Mouse (Mus musculus) hindbrain, embryonic 13.5 days (tissue): ENCODE measurements around the gene Foxn3. TPM values are rescaled to one million over a fixed set of nuclear protein-coding genes. Genes with fewer than 3 reads are reported as not detected.

Experiments used
- ATAC-seq: fragments of 200-750 bp; cut with Nextera tagmentation; 2 replicates; pipeline ENCODE4 v1.8.0; 2017; ENCODE audit warnings: moderate TSS enrichment; ENCODE audit not compliant: low FRiP score
- H3K27ac ChIP-seq: fragments of 300-500 bp; sonication (generic); 2 replicates; pipeline ENCODE4 v1.5.1; 2015; ENCODE audit warnings: inconsistent platforms, mild to moderate bottlenecking, moderate library complexity
- H3K27me3 ChIP-seq: fragments of 300-500 bp; sonication (generic); 2 replicates; pipeline ENCODE4 v1.6.1; 2015; ENCODE audit warnings: mild to moderate bottlenecking, inconsistent platforms
- H3K36me3 ChIP-seq: fragments of 300-500 bp; sonication (generic); 2 replicates; pipeline ENCODE4 v1.6.1; 2015; ENCODE audit warnings: mild to moderate bottlenecking, inconsistent platforms
- H3K4me1 ChIP-seq: fragments of 300-500 bp; sonication (generic); replicated peaks from 2 replicates; pipeline ENCODE4 v1.6.1; 2015; ENCODE audit warnings: inconsistent platforms
- H3K4me2 ChIP-seq: fragments of 300-500 bp; sonication (generic); 2 replicates; pipeline ENCODE4 v1.6.1; 2015; ENCODE audit warnings: inconsistent platforms, mild to moderate bottlenecking, moderate library complexity
- H3K4me3 ChIP-seq: fragments of 300-500 bp; sonication (generic); 2 replicates; pipeline ENCODE4 v1.5.1; 2015; ENCODE audit warnings: mild to moderate bottlenecking, inconsistent platforms
- H3K9ac ChIP-seq: fragments of 300-500 bp; sonication (generic); 2 replicates; pipeline ENCODE4 v1.6.1; 2015; ENCODE audit warnings: mild to moderate bottlenecking, inconsistent platforms
- H3K9me3 ChIP-seq: fragments of 300-500 bp; sonication (generic); 2 replicates; pipeline ENCODE4 v1.6.1; 2016; ENCODE audit warnings: inconsistent platforms
- WGBS: fragments of 180-500 bp; shearing (Covaris S2); methylation state at CpG from one replicate; pipeline ENCODE4 v1.1.7; 2015; 5-methylcytosine and 5-hydroxymethylcytosine counted together
- polyA plus RNA-seq: library from polyadenylated mRNA; unstranded; fragments of >200 nt; fragmentation: Nextera tagmentation; extraction: Ambion mirVana; gene quantifications from 2 replicates; pipeline ENCODE4 v1.2.1, GENCODE M21; 2015

Foxn3 gene
- polyA plus RNA-seq, 1 experiment from 2014 or later, result 83.6 TPM

DNA sequence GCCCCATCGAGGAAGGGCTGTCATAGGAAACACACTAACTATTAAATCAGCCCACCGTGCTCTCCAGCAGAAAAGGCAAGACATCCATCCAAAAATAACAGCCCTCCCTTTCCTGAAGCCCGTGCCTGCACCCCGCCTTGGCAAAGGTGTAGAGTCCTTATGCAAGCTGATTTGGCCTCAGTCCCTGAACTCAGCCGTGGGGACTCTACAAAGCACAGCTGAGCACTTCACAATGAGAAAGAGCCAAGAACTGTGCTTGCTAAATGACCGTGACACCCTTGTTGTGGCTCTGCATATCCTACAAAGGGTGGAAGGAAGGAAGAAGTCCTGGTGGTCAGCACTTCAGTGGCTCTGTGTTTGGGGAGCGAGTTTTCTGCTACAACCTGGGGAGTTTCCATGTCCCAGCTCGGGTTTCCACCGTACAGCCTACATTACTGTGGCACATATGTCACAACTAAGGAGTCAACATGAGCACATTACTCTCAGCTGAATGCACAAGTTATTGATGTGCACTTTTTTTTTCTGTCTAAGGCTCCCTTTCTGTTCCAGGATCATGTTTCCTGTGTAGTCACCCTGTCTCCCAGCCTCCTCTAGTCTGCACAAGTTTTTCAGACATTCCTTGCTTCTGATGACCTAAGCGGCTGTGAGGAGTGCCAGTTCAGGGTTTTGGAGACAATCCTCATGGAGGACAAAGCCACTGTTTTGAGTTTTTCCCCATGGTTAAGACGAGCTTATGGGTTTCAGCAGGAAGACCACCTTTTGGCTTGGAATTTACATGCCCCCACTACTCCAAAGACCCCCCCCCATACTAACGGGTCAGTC, 226.8 kb downstream of the Foxn3 start:
- no peak for ATAC-seq
- Histone ChIP-seq H3K4me1 (peaks cover 90% of the 10 kb centered on the region), H3K9ac (no peak overlapping the region), H3K9me3 (no peaks in the 10 kb centered on the region), H3K4me2 (0 out of 2 replicates have a peak overlapping the region, but pooled peaks have one; percentile 9), H3K4me3 (no peak overlapping the region), H3K27ac (peak overlapping the region; percentile 66), H3K36me3 (no peaks in the 10 kb centered on the region; the same call in 1 of the 2 replicates), H3K27me3 (no peaks in the 10 kb centered on the region)
- 25% methylated on average over 12 of the region's 12 CpGs for WGBS

GRCm38 (mm10) chr12:99335628-99336027, 227.8 kb downstream of the Foxn3 start:
- Histone ChIP-seq H3K9me3 (no peaks in the 10 kb centered on the region), H3K9ac (no peak overlapping the region), H3K4me2 (no peak overlapping the region), H3K4me3 (no peak overlapping the region), H3K27ac (no peak overlapping the region), H3K27me3 (no peaks in the 10 kb centered on the region), H3K4me1 (peaks cover 90% of the 10 kb centered on the region), H3K36me3 (no peaks in the 10 kb centered on the region; the same call in 1 of the 2 replicates)
- no peak for ATAC-seq
- 85% methylated on average over 9 of the region's 9 CpGs for WGBS

DNA sequence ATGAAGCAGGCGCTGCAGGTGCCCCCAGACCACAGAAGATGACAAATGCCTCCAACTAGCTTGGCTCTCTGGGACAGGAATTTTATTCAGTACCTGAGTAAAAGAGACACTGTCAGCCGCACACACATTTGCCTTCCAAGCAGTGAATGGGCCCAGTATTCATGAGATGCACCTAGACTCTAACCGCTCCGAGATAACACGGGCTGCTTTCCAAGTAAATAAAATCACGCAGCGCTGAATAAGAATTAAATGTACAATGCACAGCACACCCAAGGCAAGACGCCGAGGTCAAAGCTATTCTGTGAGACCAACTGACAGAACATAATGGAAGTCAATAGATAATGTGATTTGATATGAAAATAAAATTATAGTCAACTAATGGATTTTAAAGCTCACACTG, 229.4 kb downstream of the Foxn3 start:
- H3K27ac ChIP-seq, result peak overlapping the region; percentile 70
- no peaks in the 10 kb centered on the region; the same call in 1 of the 2 replicates for H3K36me3 ChIP-seq
- no peak overlapping the region for H3K9ac ChIP-seq
- no peak overlapping the region for H3K4me2 ChIP-seq
- H3K27me3 ChIP-seq, result no peaks in the 10 kb centered on the region
- H3K4me1 ChIP-seq, result peaks cover 90% of the 10 kb centered on the region
- H3K4me3 ChIP-seq, result no peak overlapping the region
- no peaks in the 10 kb centered on the region for H3K9me3 ChIP-seq
- ATAC-seq, result no peak
- WGBS, result 56% methylated on average over 9 of the region's 9 CpGs

- Histone ChIP-seq H3K36me3 (no peaks in the 10 kb centered on the region; the same call in 1 of the 2 replicates), H3K4me3 (no peak overlapping the region), H3K9me3 (no peaks in the 10 kb centered on the region), H3K4me2 (no peak overlapping the region), H3K9ac (0 out of 2 replicates have a peak overlapping the region, but pooled peaks have one; percentile 21), H3K4me1 (peaks cover 89% of the 10 kb centered on the region), H3K27me3 (no peaks in the 10 kb centered on the region), H3K27ac (peak overlapping the region; percentile 70)
- 82% methylated on average over 20 of the region's 20 CpGs for WGBS
- ATAC-seq, result no peak
Measured at GRCm38 (mm10) chr12:99333304-99333968, 229.9 kb downstream of the Foxn3 start.

- ATAC-seq, result no peak
- peak overlapping the region; percentile 36; the same call in 1 of the 2 replicates for H3K27ac ChIP-seq
- H3K9ac ChIP-seq, result no peak overlapping the region
- WGBS, result 71% methylated on average over 16 of the region's 16 CpGs
- no peaks in the 10 kb centered on the region for H3K27me3 ChIP-seq
- no peak overlapping the region for H3K4me2 ChIP-seq
- no peaks in the 10 kb centered on the region for H3K9me3 ChIP-seq
- H3K4me3 ChIP-seq, result no peak overlapping the region
- H3K4me1 ChIP-seq, result peaks cover 90% of the 10 kb centered on the region
- H3K36me3 ChIP-seq, result no peaks in the 10 kb centered on the region; the same call in 1 of the 2 replicates
Measured at GRCm38 (mm10) chr12:99332144-99332807, 231.1 kb downstream of the Foxn3 start.

DNA sequence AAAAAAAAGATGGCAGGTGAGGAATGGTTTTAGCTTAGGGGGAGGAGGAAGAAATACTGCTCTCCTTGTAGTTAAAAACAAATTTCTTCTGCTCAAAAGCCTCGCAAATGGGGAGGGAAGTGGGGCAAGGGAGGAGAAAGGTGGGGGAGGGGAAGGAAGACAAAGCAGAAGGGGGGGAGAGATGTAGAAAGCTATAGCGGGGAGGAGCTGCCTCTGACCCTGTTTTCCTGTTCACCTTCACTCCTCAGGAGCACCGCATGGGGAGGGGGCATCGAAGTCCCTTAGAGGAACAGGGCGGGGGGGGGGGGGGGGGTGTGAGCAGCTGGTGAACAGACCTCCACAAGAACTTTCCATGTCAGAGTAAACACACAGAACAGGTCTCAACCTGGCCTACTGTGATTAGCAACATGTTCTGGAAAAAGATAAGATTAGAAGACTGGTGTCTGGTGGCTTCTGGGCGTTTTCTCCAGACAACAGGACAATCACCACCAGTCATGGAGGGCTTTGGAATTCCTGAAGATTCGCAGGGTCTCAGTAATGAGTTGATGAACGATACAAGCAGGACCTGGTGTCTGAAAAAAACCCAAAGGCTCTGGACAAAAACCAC, 231.9 kb downstream of the Foxn3 start:
- no peak for ATAC-seq
- Histone ChIP-seq H3K36me3 (no peaks in the 10 kb centered on the region; the same call in 1 of the 2 replicates), H3K4me2 (no peak overlapping the region), H3K27me3 (no peaks in the 10 kb centered on the region), H3K9me3 (no peaks in the 10 kb centered on the region), H3K9ac (no peak overlapping the region), H3K4me3 (no peak overlapping the region), H3K27ac (no peak overlapping the region), H3K4me1 (peaks cover 85% of the 10 kb centered on the region)
- WGBS, result 41% methylated on average over 7 of the region's 8 CpGs

- H3K4me3 ChIP-seq, result no peak overlapping the region
- no peak for ATAC-seq
- peak overlapping the region; percentile 78; the same call in 1 of the 2 replicates for H3K27ac ChIP-seq
- 73% methylated on average over 12 of the region's 12 CpGs for WGBS
- H3K36me3 ChIP-seq, result no peaks in the 10 kb centered on the region; the same call in 1 of the 2 replicates
- H3K27me3 ChIP-seq, result no peaks in the 10 kb centered on the region
- no peaks in the 10 kb centered on the region for H3K9me3 ChIP-seq
- no peak overlapping the region; the same call in 1 of the 2 replicates for H3K9ac ChIP-seq
- no peak overlapping the region for H3K4me2 ChIP-seq
- peaks cover 85% of the 10 kb centered on the region for H3K4me1 ChIP-seq
Measured at GRCm38 (mm10) chr12:99330822-99331285, 232.5 kb downstream of the Foxn3 start.

DNA sequence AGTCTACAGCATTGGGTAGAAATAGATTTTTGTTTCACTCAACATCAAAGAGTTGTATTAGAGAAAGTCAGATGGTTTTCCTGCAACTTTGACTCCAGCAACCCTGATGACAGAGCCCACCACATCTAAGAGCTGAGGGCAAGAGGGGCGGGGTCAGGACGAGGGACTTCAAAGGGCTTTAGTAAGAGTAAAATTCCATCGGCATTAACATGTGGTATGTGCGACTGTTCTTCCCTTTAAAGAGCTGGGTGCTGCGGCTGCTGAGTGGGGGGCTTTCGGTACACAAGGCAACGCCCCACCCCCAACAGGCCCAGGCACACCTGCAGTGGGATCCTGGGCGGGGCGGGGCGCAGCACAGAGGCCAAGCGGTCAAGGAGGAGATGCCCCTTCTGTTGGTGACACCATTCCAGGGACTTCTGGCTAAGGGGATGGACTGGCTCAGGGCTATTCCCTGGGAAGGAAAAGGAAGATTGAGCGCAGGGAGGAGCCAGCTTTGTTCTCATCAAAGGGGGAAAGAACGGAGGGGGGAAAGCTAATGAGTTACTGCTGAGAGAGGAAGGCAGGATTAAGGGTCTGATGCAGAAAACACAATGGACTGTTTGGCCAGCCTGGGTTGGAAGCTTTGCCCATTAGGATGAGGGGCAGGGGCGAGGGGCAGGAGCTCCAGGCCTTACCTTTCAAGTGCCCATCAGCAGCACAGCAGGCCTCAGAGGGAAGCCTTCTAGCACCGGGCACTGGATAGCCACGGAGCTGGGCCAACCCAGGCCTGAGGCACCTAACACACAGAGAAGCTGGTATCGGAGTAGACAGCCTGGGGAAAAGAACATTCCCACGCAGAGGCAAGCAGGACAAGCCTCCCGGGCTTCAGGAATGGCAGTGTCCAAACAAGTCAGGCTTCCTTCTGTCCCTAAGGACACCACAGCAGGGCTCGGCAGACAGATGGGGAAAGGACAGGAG, 233.8 kb downstream of the Foxn3 start:
- H3K4me3 ChIP-seq, result no peak overlapping the region
- peak overlapping the region; percentile 46 for H3K9ac ChIP-seq
- peak overlapping the region; percentile 29 for H3K4me2 ChIP-seq
- peak overlapping the region; percentile 78 for H3K27ac ChIP-seq
- ATAC-seq, result 0 out of 2 replicates have a peak, but pooled peaks have one; percentile 52
- H3K27me3 ChIP-seq, result no peaks in the 10 kb centered on the region
- H3K9me3 ChIP-seq, result no peaks in the 10 kb centered on the region
- 5% methylated on average over 20 of the region's 20 CpGs for WGBS
- H3K4me1 ChIP-seq, result peaks cover 85% of the 10 kb centered on the region
- no peaks in the 10 kb centered on the region; the same call in 1 of the 2 replicates for H3K36me3 ChIP-seq

- Histone ChIP-seq H3K27ac (no peak overlapping the region), H3K27me3 (no peaks in the 10 kb centered on the region), H3K4me2 (no peak overlapping the region), H3K36me3 (no peaks in the 10 kb centered on the region), H3K4me1 (peaks cover 72% of the 10 kb centered on the region), H3K4me3 (no peak overlapping the region), H3K9me3 (no peaks in the 10 kb centered on the region), H3K9ac (0 out of 2 replicates have a peak overlapping the region, but pooled peaks have one; percentile 24)
- ATAC-seq, result no peak
- WGBS, result 53% methylated on average over 8 of the region's 8 CpGs
Measured at GRCm38 (mm10) chr12:99326157-99326556, 237.2 kb downstream of the Foxn3 start.

GRCm38 (mm10) chr12:99321633-99322431, 241.6 kb downstream of the Foxn3 start:
- H3K4me1 ChIP-seq, result peaks cover 62% of the 10 kb centered on the region
- H3K36me3 ChIP-seq, result peaks cover 7% of the 10 kb centered on the region
- H3K9ac ChIP-seq, result no peak overlapping the region
- 78% methylated on average over 12 of the region's 12 CpGs for whole genome bisulfite sequencing
- H3K4me2 ChIP-seq, result no peak overlapping the region
- no peaks in the 10 kb centered on the region for H3K9me3 ChIP-seq
- H3K27me3 ChIP-seq, result no peaks in the 10 kb centered on the region
- H3K27ac ChIP-seq, result peak overlapping the region; percentile 48
- no peak for ATAC-seq
- H3K4me3 ChIP-seq, result no peak overlapping the region
